Mouse (Mus musculus): ENCODE data around the gene Chad. TPM values are rescaled to one million over a fixed set of nuclear protein-coding genes. Genes with fewer than 3 reads are reported as not detected.

Chad gene
- polyA plus RNA-seq, 1 experiment from 2014 or later: 0.69 TPM

GRCm38 (mm10) chr11:94602356-94602955 lies 37.6 kb downstream of the Chad start:
- WGBS: 74% methylated on average over 11 of the region's 11 CpGs
- H3K4me3 ChIP-seq (replicated peaks): peak overlapping the region; percentile 47; the same call in 1 of the 2 replicates
- peaks cover 13% of the 10 kb centered on the region; the same call in 1 of the 2 replicates for H3K27me3 ChIP-seq
- H3K27ac ChIP-seq: no peak overlapping the region
- H3K9ac ChIP-seq: no peak overlapping the region
- no peak for ATAC-seq (ENCODE audit: low FRiP score)
- no peaks in the 10 kb centered on the region for H3K36me3 ChIP-seq (replicated peaks)
- H3K4me1 ChIP-seq: peaks cover 15% of the 10 kb centered on the region
- no peaks in the 10 kb centered on the region for H3K9me3 ChIP-seq
- peak overlapping the region; percentile 79 for H3K4me2 ChIP-seq

DNA sequence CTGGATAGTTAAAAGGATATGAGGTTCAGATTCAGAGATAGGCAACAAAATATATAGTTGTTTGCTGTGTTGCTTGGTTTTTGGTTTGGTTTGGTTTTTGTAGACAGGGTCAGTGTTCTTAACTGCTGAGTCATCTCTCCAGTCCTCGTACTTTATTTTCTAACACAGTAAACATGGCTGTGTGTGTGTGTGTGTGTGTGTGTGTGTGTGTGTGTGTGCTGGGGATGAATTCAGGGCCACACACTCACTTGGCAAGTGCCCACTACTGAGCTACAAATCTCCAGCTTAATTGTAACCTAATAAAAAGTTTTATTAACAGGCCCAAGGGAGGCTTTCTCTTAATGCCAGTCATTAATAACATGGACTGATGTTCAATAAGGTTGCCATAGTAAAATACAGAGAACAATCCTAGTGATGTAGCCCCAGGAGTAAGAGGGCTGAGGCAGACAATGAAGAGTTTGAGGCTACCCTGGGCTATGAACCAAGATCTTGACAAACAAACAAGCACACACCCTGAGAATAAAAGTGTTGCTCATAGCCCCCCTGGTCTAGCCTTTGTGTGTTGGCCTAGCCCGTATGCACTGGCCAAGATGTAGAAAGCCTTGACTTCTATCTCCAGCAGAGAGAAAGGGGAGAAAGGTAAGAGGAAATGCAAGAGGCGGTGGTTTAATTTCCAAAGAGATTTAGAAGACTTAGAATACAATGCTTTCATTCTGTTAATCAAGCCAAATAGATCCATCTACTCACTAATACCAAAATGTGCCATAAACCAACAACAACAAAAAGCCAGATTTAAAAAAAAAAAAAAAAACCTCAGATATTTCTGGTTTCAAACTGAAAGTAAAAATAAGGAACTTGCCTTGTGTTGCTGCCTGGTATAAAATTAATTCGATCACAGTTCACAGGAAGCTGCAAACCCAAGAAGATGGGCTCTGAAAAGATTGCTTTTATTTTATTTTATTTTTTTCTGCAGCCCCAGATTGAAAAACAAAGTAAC lies 46.2 kb downstream of the Chad start:
- Histone ChIP-seq H3K36me3 (replicated peaks) (no peaks in the 10 kb centered on the region), H3K4me3 (replicated peaks) (no peak overlapping the region), H3K9ac (no peak overlapping the region), H3K4me2 (no peak overlapping the region), H3K4me1 (peaks cover 7% of the 10 kb centered on the region; the same call in 1 of the 2 replicates), H3K27ac (no peak overlapping the region), H3K9me3 (no peaks in the 10 kb centered on the region), H3K27me3 (peaks cover 3% of the 10 kb centered on the region; the same call in 1 of the 2 replicates)
- WGBS: 66% methylated on average over 4 of the region's 4 CpGs
- ATAC-seq (ENCODE audit: low FRiP score): no peak

GRCm38 (mm10) chr11:94614603-94615002 lies 49.8 kb downstream of the Chad start:
- H3K4me3 ChIP-seq (replicated peaks): no peak overlapping the region
- H3K36me3 ChIP-seq (replicated peaks): no peaks in the 10 kb centered on the region
- WGBS: 89% methylated on average over 4 of the region's 4 CpGs
- H3K9me3 ChIP-seq: peaks cover 3% of the 10 kb centered on the region; the same call in 1 of the 2 replicates
- H3K4me2 ChIP-seq: no peak overlapping the region
- H3K4me1 ChIP-seq: peaks cover 7% of the 10 kb centered on the region; the same call in 1 of the 2 replicates
- no peak overlapping the region for H3K9ac ChIP-seq
- H3K27ac ChIP-seq: no peak overlapping the region
- no peak for ATAC-seq (ENCODE audit: low FRiP score)
- peaks cover 3% of the 10 kb centered on the region; the same call in 1 of the 2 replicates for H3K27me3 ChIP-seq

DNA sequence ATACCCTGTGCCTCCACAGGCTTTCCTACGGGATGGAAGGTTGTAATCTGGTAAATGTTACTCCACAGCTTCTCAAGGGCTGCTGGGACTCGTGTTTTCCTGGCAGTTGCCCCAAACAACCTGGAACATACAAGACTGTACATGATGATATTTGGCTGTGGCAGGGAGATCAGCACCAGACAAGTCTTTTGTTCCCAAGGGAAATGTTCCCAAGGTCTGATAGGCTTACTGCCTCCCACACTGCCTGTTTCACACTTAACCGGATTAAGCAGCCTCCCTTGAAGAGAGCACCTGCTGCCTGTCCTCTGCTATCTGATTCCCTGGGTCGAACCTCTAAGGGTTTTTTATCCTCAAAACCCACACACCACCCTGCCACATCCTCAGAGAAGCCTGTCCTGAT lies 50.6 kb downstream of the Chad start:
- WGBS: 22% methylated on average over 4 of the region's 4 CpGs
- H3K27ac ChIP-seq: no peak overlapping the region
- no peak overlapping the region for H3K9ac ChIP-seq
- peaks cover 7% of the 10 kb centered on the region; the same call in 1 of the 2 replicates for H3K4me1 ChIP-seq
- H3K4me2 ChIP-seq: no peak overlapping the region
- H3K36me3 ChIP-seq (replicated peaks): no peaks in the 10 kb centered on the region
- ATAC-seq (ENCODE audit: low FRiP score): no peak
- H3K4me3 ChIP-seq (replicated peaks): no peak overlapping the region
- H3K27me3 ChIP-seq: peaks cover 3% of the 10 kb centered on the region; the same call in 1 of the 2 replicates
- H3K9me3 ChIP-seq: peaks cover 3% of the 10 kb centered on the region; the same call in 1 of the 2 replicates

GRCm38 (mm10) chr11:94617646-94618045 lies 52.8 kb downstream of the Chad start:
- Histone ChIP-seq H3K9me3 (peaks cover 3% of the 10 kb centered on the region; the same call in 1 of the 2 replicates), H3K9ac (no peak overlapping the region), H3K27ac (no peak overlapping the region), H3K27me3 (peaks cover 3% of the 10 kb centered on the region; the same call in 1 of the 2 replicates), H3K36me3 (replicated peaks) (no peaks in the 10 kb centered on the region), H3K4me3 (replicated peaks) (no peak overlapping the region), H3K4me2 (no peak overlapping the region), H3K4me1 (peaks cover 7% of the 10 kb centered on the region; the same call in 1 of the 2 replicates)
- WGBS: 88% methylated on average over 2 of the region's 2 CpGs
- no peak for ATAC-seq (ENCODE audit: low FRiP score)

Other genes with a start within 250 kb of the Chad start
- 174 and 179 TPM in 2 replicates for gene Luc7l3, start 243.1 kb upstream of the Chad start, polyA plus RNA-seq (2016; fragmentation: Nextera tagmentation; extraction: Ambion mirVana)
- 12.6 and 20.9 TPM in 2 replicates for gene Ankrd40, start 237.0 kb upstream of the Chad start, polyA plus RNA-seq (2016; fragmentation: Nextera tagmentation; extraction: Ambion mirVana)
- gene Abcc3, start 172.1 kb upstream of the Chad start, polyA plus RNA-seq (2016; fragmentation: Nextera tagmentation; extraction: Ambion mirVana): 0.41 and 0.49 TPM in 2 replicates
- gene Cacna1g, start 90.8 kb upstream of the Chad start, polyA plus RNA-seq (2016; fragmentation: Nextera tagmentation; extraction: Ambion mirVana): 9.6 and 12.1 TPM in 2 replicates
- 0.19 and 0.26 TPM in 2 replicates for gene Spata20, start 78.9 kb upstream of the Chad start, polyA plus RNA-seq (2016; fragmentation: Nextera tagmentation; extraction: Ambion mirVana)
- 0.52 and 0.97 TPM in 2 replicates for gene Epn3, start 65.1 kb upstream of the Chad start, polyA plus RNA-seq (2016; fragmentation: Nextera tagmentation; extraction: Ambion mirVana)
- gene Mycbpap, start 43.3 kb upstream of the Chad start, polyA plus RNA-seq (2016; fragmentation: Nextera tagmentation; extraction: Ambion mirVana): 3.7 and 3.8 TPM in 2 replicates
- gene Rsad1, start 15.8 kb upstream of the Chad start, polyA plus RNA-seq (2016; fragmentation: Nextera tagmentation; extraction: Ambion mirVana): 2.8 and 3.0 TPM in 2 replicates
- gene Acsf2, start 36.8 kb downstream of the Chad start, polyA plus RNA-seq (2016; fragmentation: Nextera tagmentation; extraction: Ambion mirVana): 3.5 and 4.0 TPM in 2 replicates
- 218 and 229 TPM in 2 replicates for gene Lrrc59, start 64.7 kb downstream of the Chad start, polyA plus RNA-seq (2016; fragmentation: Nextera tagmentation; extraction: Ambion mirVana)
- 125 and 136 TPM in 2 replicates for gene Mrpl27, start 88.7 kb downstream of the Chad start, polyA plus RNA-seq (2016; fragmentation: Nextera tagmentation; extraction: Ambion mirVana)
- 40.5 and 43.6 TPM in 2 replicates for gene Eme1, start 88.9 kb downstream of the Chad start, polyA plus RNA-seq (2016; fragmentation: Nextera tagmentation; extraction: Ambion mirVana)
- gene Xylt2, start 112.5 kb downstream of the Chad start, polyA plus RNA-seq (2016; fragmentation: Nextera tagmentation; extraction: Ambion mirVana): 13.6 and 17.4 TPM in 2 replicates
- gene Gm11541, start 139.5 kb downstream of the Chad start, polyA plus RNA-seq (2016; fragmentation: Nextera tagmentation; extraction: Ambion mirVana): not detected in 2 replicates
- 0.27 TPM in 1 of 2 replicates, not detected in the other for gene Cdc34b, start 176.7 kb downstream of the Chad start, polyA plus RNA-seq (2016; fragmentation: Nextera tagmentation; extraction: Ambion mirVana)
- not detected in 2 replicates for gene Tmem92, start 217.7 kb downstream of the Chad start, polyA plus RNA-seq (2016; fragmentation: Nextera tagmentation; extraction: Ambion mirVana)

Data from forebrain, embryonic 12.5 days (tissue).